Mouse (Mus musculus): ENCODE data around the gene Mapkapk2. TPM values are rescaled to one million over a fixed set of nuclear protein-coding genes. Genes with fewer than 3 reads are reported as not detected.
A peak's percentile ranks its signal among the peaks of the same experiment; 100 is the strongest.

Mapkapk2 gene
- polyA plus RNA-seq, 1 experiment from 2014 or later = 35.9 TPM

- H3K9me3 ChIP-seq (ENCODE audit: control insufficient read depth) = no peaks in the 10 kb centered on the region
- H3K4me3 ChIP-seq (ENCODE audit: low read depth, low read length) = no peak overlapping the region
- H3K27me3 ChIP-seq (replicated peaks; ENCODE audit: control insufficient read depth, insufficient read depth, low read length) = no peaks in the 10 kb centered on the region
- no peak for ATAC-seq
- H3K27ac ChIP-seq (ENCODE audit: low read depth, low read length) = no peak overlapping the region
- no peak overlapping the region for H3K4me2 ChIP-seq (replicated peaks; ENCODE audit: low read depth)
- no peak for TF ChIP-seq CTCF (IDR thresholded peaks at IDR 0.05; ENCODE audit: low read depth)
- no peak overlapping the region for H3K9ac ChIP-seq (ENCODE audit: low read depth, low read length)
- WGBS = 46% methylated on average over 1 of the region's 1 CpGs
- peaks cover 14% of the 10 kb centered on the region; the same call in 1 of the 2 replicates for H3K4me1 ChIP-seq (replicated peaks; ENCODE audit: control insufficient read depth, insufficient read depth, low read length)
- peaks cover 41% of the 10 kb centered on the region for H3K36me3 ChIP-seq (ENCODE audit: control insufficient read depth, insufficient read depth)
These were observed 38.2 kb downstream of the Mapkapk2 start for GRCm38 (mm10) chr1:131059411-131059810.

- H3K27me3 ChIP-seq (replicated peaks; ENCODE audit: control insufficient read depth, insufficient read depth, low read length) = no peaks in the 10 kb centered on the region
- H3K36me3 ChIP-seq (ENCODE audit: control insufficient read depth, insufficient read depth) = peaks cover 49% of the 10 kb centered on the region
- ATAC-seq = no peak
- H3K27ac ChIP-seq (ENCODE audit: low read depth, low read length) = no peak overlapping the region
- WGBS = 79% methylated on average over 7 of the region's 7 CpGs
- peaks cover 14% of the 10 kb centered on the region; the same call in 1 of the 2 replicates for H3K4me1 ChIP-seq (replicated peaks; ENCODE audit: control insufficient read depth, insufficient read depth, low read length)
- no peak overlapping the region for H3K4me3 ChIP-seq (ENCODE audit: low read depth, low read length)
- no peaks in the 10 kb centered on the region for H3K9me3 ChIP-seq (ENCODE audit: control insufficient read depth)
- no peak overlapping the region for H3K9ac ChIP-seq (ENCODE audit: low read depth, low read length)
- TF ChIP-seq CTCF (IDR thresholded peaks at IDR 0.05; ENCODE audit: low read depth) = no peak
- no peak overlapping the region for H3K4me2 ChIP-seq (replicated peaks; ENCODE audit: low read depth)
These were observed 39.2 kb downstream of the Mapkapk2 start for GRCm38 (mm10) chr1:131058431-131058830.

- 80% methylated on average over 4 of the region's 4 CpGs for WGBS
- H3K36me3 ChIP-seq (ENCODE audit: control insufficient read depth, insufficient read depth) = peaks cover 58% of the 10 kb centered on the region
These were observed 43.4 kb downstream of the Mapkapk2 start for GRCm38 (mm10) chr1:131054251-131054650.

GRCm38 (mm10) chr1:131053656-131054055 is 44.0 kb downstream of the Mapkapk2 start:
- Histone ChIP-seq H3K4me2 (replicated peaks; ENCODE audit: low read depth) (no peak overlapping the region), H3K9ac (ENCODE audit: low read depth, low read length) (no peak overlapping the region), H3K27me3 (replicated peaks; ENCODE audit: control insufficient read depth, insufficient read depth, low read length) (no peaks in the 10 kb centered on the region), H3K27ac (ENCODE audit: low read depth, low read length) (peak overlapping the region; percentile 30; the same call in 1 of the 2 replicates), H3K4me1 (replicated peaks; ENCODE audit: control insufficient read depth, insufficient read depth, low read length) (peaks cover 6% of the 10 kb centered on the region; the same call in 1 of the 2 replicates), H3K9me3 (ENCODE audit: control insufficient read depth) (no peaks in the 10 kb centered on the region), H3K36me3 (ENCODE audit: control insufficient read depth, insufficient read depth) (peaks cover 58% of the 10 kb centered on the region), H3K4me3 (ENCODE audit: low read depth, low read length) (no peak overlapping the region)
- no peak for TF ChIP-seq CTCF (IDR thresholded peaks at IDR 0.05; ENCODE audit: low read depth)
- WGBS = 67% methylated on average over 4 of the region's 4 CpGs
- no peak for ATAC-seq

More at GRCm38 (mm10) chr1:131054251-131054650, 43.4 kb downstream of the Mapkapk2 start:
- Histone ChIP-seq H3K4me3 (ENCODE audit: low read depth, low read length) (no peak overlapping the region), H3K4me1 (replicated peaks; ENCODE audit: control insufficient read depth, insufficient read depth, low read length) (peaks cover 6% of the 10 kb centered on the region; the same call in 1 of the 2 replicates), H3K27me3 (replicated peaks; ENCODE audit: control insufficient read depth, insufficient read depth, low read length) (no peaks in the 10 kb centered on the region), H3K27ac (ENCODE audit: low read depth, low read length) (no peak overlapping the region), H3K4me2 (replicated peaks; ENCODE audit: low read depth) (no peak overlapping the region), H3K9ac (ENCODE audit: low read depth, low read length) (no peak overlapping the region), H3K9me3 (ENCODE audit: control insufficient read depth) (no peaks in the 10 kb centered on the region)
- TF ChIP-seq CTCF (IDR thresholded peaks at IDR 0.05; ENCODE audit: low read depth) = no peak
- no peak for ATAC-seq

- Histone ChIP-seq H3K4me2 (replicated peaks; ENCODE audit: low read depth) (no peak overlapping the region), H3K36me3 (ENCODE audit: control insufficient read depth, insufficient read depth) (peaks cover 56% of the 10 kb centered on the region), H3K9ac (ENCODE audit: low read depth, low read length) (no peak overlapping the region), H3K27ac (ENCODE audit: low read depth, low read length) (no peak overlapping the region), H3K9me3 (ENCODE audit: control insufficient read depth) (no peaks in the 10 kb centered on the region), H3K27me3 (replicated peaks; ENCODE audit: control insufficient read depth, insufficient read depth, low read length) (no peaks in the 10 kb centered on the region), H3K4me3 (ENCODE audit: low read depth, low read length) (no peak overlapping the region), H3K4me1 (replicated peaks; ENCODE audit: control insufficient read depth, insufficient read depth, low read length) (peaks cover 6% of the 10 kb centered on the region; the same call in 1 of the 2 replicates)
- peak; percentile 50 for ATAC-seq
- peak; percentile 96 for TF ChIP-seq CTCF (IDR thresholded peaks at IDR 0.05; ENCODE audit: low read depth)
- WGBS = 12% methylated on average over 8 of the region's 8 CpGs
These were observed 44.4 kb downstream of the Mapkapk2 start for GRCm38 (mm10) chr1:131053239-131053638.

- H3K4me1 ChIP-seq (replicated peaks; ENCODE audit: control insufficient read depth, insufficient read depth, low read length) = peaks cover 6% of the 10 kb centered on the region
- no peak for ATAC-seq
- H3K4me2 ChIP-seq (replicated peaks; ENCODE audit: low read depth) = no peak overlapping the region
- 41% methylated on average over 7 of the region's 7 CpGs for WGBS
- peaks cover 34% of the 10 kb centered on the region for H3K36me3 ChIP-seq (ENCODE audit: control insufficient read depth, insufficient read depth)
- no peak for TF ChIP-seq CTCF (IDR thresholded peaks at IDR 0.05; ENCODE audit: low read depth)
- no peak overlapping the region; the same call in 1 of the 2 replicates for H3K9ac ChIP-seq (ENCODE audit: low read depth, low read length)
- no peak overlapping the region for H3K27ac ChIP-seq (ENCODE audit: low read depth, low read length)
- no peaks in the 10 kb centered on the region for H3K27me3 ChIP-seq (replicated peaks; ENCODE audit: control insufficient read depth, insufficient read depth, low read length)
- no peaks in the 10 kb centered on the region for H3K9me3 ChIP-seq (ENCODE audit: control insufficient read depth)
- no peak overlapping the region for H3K4me3 ChIP-seq (ENCODE audit: low read depth, low read length)
These were observed 46.6 kb downstream of the Mapkapk2 start for GRCm38 (mm10) chr1:131051073-131051472.

Measured in intestine, postnatal 0 days (tissue).